Mouse (Mus musculus) thymus, adult 2 months (tissue): Measurements from ENCODE around the gene Meox1. TPM values are rescaled to one million over a fixed set of nuclear protein-coding genes. Genes with fewer than 3 reads are reported as not detected.

ENCODE experiments used
- DNase-seq: peaks from one replicate; pipeline ENCODE4 v3.0.0; 2021
- H3K27ac ChIP-seq: fragments of 200-500 bp; 2 replicates; pipeline ENCODE4 v1.5.1; 2012; ENCODE audit warnings: low read length, control low read depth; ENCODE audit not compliant: control insufficient read depth, insufficient read depth
- H3K27me3 ChIP-seq: fragments of 200-500 bp; 2 replicates; pipeline ENCODE4 v1.6.1; 2012; ENCODE audit warnings: mild to moderate bottlenecking, low read length, moderate library complexity, mixed read lengths; ENCODE audit not compliant: control insufficient read depth, insufficient read depth
- H3K36me3 ChIP-seq: fragments of 200-500 bp; 2 replicates; pipeline ENCODE4 v1.6.1; 2012; ENCODE audit warnings: mild to moderate bottlenecking, low read length, moderate library complexity; ENCODE audit not compliant: control insufficient read depth, insufficient read depth
- H3K4me1 ChIP-seq: fragments of 200-500 bp; replicated peaks from 2 replicates; pipeline ENCODE4 v1.6.1; 2012; ENCODE audit warnings: low read length; ENCODE audit not compliant: control insufficient read depth, insufficient read depth
- H3K4me3 ChIP-seq: fragments of 200-500 bp; 2 replicates; pipeline ENCODE4 v1.5.1; 2012; ENCODE audit warnings: mild to moderate bottlenecking, low read length, control low read depth, moderate library complexity; ENCODE audit not compliant: control insufficient read depth, insufficient read depth
- CTCF ChIP-seq: fragments of 200-500 bp; IDR thresholded peaks from 2 replicates; pipeline ENCODE4 v1.5.1; 2012; ENCODE audit warnings: mild to moderate bottlenecking, control low read depth, low read length, moderate library complexity, borderline replicate concordance; ENCODE audit not compliant: control insufficient read depth, poor library complexity, insufficient read depth; ENCODE audit errors: extremely low read depth
- POLR2A ChIP-seq: fragments of 200-500 bp; IDR thresholded peaks from 2 replicates; pipeline ENCODE4 v1.6.1; 2012; ENCODE audit warnings: mild to moderate bottlenecking, low read length, control low read depth, moderate library complexity; ENCODE audit not compliant: control insufficient read depth, poor library complexity, insufficient read depth; ENCODE audit errors: extremely low read depth
- WGBS: fragments of 180-500 bp; shearing (Covaris S2); methylation state at CpG from one replicate; pipeline ENCODE4 v1.1.7; 2018; 5-methylcytosine and 5-hydroxymethylcytosine counted together
- polyA plus RNA-seq: library from polyadenylated mRNA; depleted of rRNA; stranded (reverse); fragments of >200 nt; gene quantifications from 2 replicates; pipeline ENCODE4 v1.2.3, GENCODE M21; 2012

The Meox1 gene
- polyA plus RNA-seq, 1 experiment: 2.1 TPM

- Histone ChIP-seq H3K27me3 (no peaks in the 10 kb centered on the region), H3K27ac (no peak overlapping the region), H3K4me3 (no peak overlapping the region), H3K4me1 (peaks cover 4% of the 10 kb centered on the region; the same call in 1 of the 2 replicates), H3K36me3 (no peaks in the 10 kb centered on the region)
- 14% methylated on average over 18 of the region's 18 CpGs for WGBS
- TF ChIP-seq POLR2A (no peak), CTCF (no peak)
- DNase-seq: no peak
These were observed 24.0 kb downstream of the Meox1 start for GRCm38 (mm10) chr11:101870067-101870765.

DNA sequence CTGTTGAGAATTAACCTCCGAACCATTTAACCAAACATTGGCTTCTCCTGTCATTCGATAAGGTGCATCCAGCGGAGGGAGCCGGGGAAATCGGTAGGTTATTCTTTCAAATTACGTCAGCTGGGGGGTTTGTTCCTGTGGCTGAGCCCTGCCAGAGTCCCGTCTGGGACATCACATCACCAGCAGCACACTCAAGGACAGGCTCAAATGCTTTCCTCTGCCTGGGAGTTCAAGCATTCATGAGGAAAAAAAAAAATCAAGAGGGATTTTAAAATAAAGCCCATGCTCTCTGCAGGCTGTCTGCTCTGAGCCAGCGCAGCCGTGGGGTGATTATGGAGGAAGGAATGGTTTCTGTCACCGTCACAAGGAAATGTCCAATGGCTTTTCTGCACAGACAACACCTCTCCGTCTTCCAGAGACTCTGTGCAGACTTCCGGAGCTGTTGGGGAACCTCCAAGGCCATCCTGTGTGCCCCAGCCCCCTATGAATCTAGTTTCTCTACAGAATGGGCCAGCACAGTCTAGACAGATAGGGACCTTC, 26.6 kb downstream of the Meox1 start:
- Histone ChIP-seq H3K4me3 (no peak overlapping the region), H3K27ac (no peak overlapping the region), H3K36me3 (no peaks in the 10 kb centered on the region), H3K4me1 (peaks cover 4% of the 10 kb centered on the region; the same call in 1 of the 2 replicates), H3K27me3 (no peaks in the 10 kb centered on the region)
- 90% methylated on average over 12 of the region's 12 CpGs for WGBS
- TF ChIP-seq CTCF (no peak), POLR2A (no peak)
- DNase-seq: no peak

DNA sequence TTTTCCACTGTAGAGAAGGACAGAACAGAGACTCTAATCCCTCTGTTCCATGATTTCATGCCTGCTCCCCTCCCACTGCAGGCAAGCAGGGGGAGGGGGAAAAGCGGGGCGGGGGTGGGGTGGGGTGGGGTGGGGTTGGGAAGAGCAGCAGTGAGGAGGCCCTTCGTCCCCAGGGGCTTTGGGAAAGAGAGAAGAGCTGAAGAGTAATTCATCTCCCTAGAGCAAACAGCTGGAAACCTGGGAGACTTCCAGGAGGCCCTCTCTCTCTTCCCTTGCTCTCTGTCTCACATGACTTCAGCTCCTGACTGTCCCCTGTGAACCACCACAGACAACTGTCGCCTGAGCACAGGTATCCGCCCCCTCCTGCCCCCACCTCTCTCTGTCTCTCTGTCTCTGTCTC, 35.4 kb downstream of the Meox1 start:
- Histone ChIP-seq H3K36me3 (no peaks in the 10 kb centered on the region), H3K27me3 (no peaks in the 10 kb centered on the region), H3K27ac (no peak overlapping the region), H3K4me3 (no peak overlapping the region), H3K4me1 (no peaks in the 10 kb centered on the region)
- DNase-seq: no peak
- TF ChIP-seq POLR2A (no peak), CTCF (no peak)
- 64% methylated on average over 5 of the region's 5 CpGs for WGBS

DNA sequence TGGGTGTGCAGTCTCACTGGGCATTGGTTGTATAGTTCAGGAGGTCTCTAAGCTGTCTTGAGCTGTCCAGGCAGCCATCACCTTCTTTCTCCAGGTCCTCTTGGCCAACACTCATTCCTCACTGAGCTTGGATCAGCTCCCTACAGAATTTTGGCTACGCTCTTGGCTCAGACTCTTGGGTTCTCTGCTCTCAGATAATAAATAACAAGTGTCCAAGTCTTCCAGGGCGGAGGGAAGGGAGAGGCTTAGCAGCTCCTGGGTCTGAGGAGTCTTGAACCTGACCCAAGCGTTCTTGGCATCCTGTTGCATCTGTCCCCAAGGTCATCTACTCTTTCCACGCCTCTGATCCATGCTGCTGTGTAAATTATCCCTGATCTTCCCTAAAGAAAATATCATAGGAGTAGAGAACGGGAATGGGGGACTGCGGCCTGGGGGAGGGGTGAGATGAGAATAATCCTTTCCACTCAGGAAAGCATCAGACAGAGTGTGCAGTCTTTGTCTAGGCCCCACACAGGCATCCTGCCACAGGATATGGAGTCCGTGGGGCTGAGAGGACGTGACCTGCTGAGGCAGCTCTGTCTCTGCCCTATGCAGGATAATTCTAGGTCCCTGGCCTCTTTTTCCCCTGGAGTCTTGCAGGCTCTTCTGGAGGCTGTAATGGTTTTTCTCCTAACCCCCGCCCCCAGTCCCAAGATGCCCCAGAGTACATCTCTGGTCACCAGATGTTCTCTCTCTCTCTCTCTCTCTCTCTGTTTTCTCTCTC, 38.0 kb downstream of the Meox1 start:
- DNase-seq: no peak
- H3K36me3 ChIP-seq: no peaks in the 10 kb centered on the region
- 83% methylated on average over 9 of the region's 9 CpGs for WGBS
- H3K27ac ChIP-seq: no peak overlapping the region
- H3K4me3 ChIP-seq: no peak overlapping the region
- no peaks in the 10 kb centered on the region for H3K27me3 ChIP-seq
- H3K4me1 ChIP-seq: no peaks in the 10 kb centered on the region
- TF ChIP-seq POLR2A: no peak
- no peak for TF ChIP-seq CTCF

DNA sequence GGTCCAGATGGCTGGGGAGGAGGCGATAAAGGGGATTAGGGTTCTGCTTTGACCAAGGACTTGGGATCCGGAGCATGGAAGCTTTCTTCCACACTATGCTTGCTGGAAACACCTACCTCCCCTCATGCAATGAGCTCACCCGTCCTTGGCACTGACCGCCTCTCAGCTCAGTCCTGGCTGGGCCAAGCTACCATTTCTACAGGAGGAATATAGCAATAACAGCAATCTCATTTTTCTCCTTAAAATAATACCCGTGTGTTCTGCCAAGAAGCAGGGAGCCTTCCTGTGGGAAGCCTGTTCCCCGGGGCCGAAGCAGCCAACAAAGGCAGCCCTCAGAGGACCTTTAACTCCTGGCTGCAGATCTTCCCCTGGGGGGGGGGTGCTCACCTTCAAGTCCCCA, 43.1 kb downstream of the Meox1 start:
- TF ChIP-seq POLR2A (no peak), CTCF (no peak)
- no peak for DNase-seq
- no peaks in the 10 kb centered on the region for H3K27me3 ChIP-seq
- WGBS: 89% methylated on average over 7 of the region's 7 CpGs
- no peaks in the 10 kb centered on the region for H3K4me1 ChIP-seq
- no peak overlapping the region for H3K27ac ChIP-seq
- no peak overlapping the region for H3K4me3 ChIP-seq
- H3K36me3 ChIP-seq: no peaks in the 10 kb centered on the region

GRCm38 (mm10) chr11:101849286-101849685, 44.9 kb downstream of the Meox1 start:
- H3K4me3 ChIP-seq: no peak overlapping the region
- no peaks in the 10 kb centered on the region for H3K4me1 ChIP-seq
- no peaks in the 10 kb centered on the region for H3K27me3 ChIP-seq
- TF ChIP-seq CTCF (no peak), POLR2A (no peak)
- H3K27ac ChIP-seq: no peak overlapping the region
- H3K36me3 ChIP-seq: no peaks in the 10 kb centered on the region
- no peak for DNase-seq
- WGBS: 89% methylated on average over 4 of the region's 4 CpGs
